Mouse (Mus musculus) left cerebral cortex, adult 2 months (tissue): ENCODE data around the gene Art3. TPM values are rescaled to one million over a fixed set of nuclear protein-coding genes. Genes with fewer than 3 reads are reported as not detected.

ENCODE experiments used
- DNase-seq, 2 experiments: peaks; one replicate each; pipeline ENCODE4 v3.0.0; 2021 to 2022; ENCODE audit warnings: low spot score in 2 of 2, mixed read lengths in 1 of 2; ENCODE audit errors: extremely low spot score in 1 of 2
- H3K27ac ChIP-seq: fragments of 200-600 bp; 2 replicates; pipeline ENCODE4 v1.8.1; 2022
- H3K4me3 ChIP-seq: fragments of 200-600 bp; 2 replicates; pipeline ENCODE4 v1.8.1; 2022
- CTCF ChIP-seq: fragments of 200-600 bp; IDR thresholded peaks from 2 replicates; pipeline ENCODE4 v1.8.1; 2022; ENCODE audit warnings: antibody characterized with exemption, mild to moderate bottlenecking, moderate library complexity
- intact Hi-C: fragments of 180-260 bp; cut with DNase I; formaldehyde crosslinking; loops from one replicate; pipeline ENCODE4 v1.15.1; 2025
- microRNA-seq, 2 experiments: library from miRNA; unstranded; fragments of <30 nt; microRNA quantifications; one replicate each; pipeline ENCODE4 v1.2.0; 2021
- total RNA-seq, 2 experiments: library from RNA; stranded (reverse); gene quantifications; 2 replicates each; pipeline ENCODE4 v1.2.3; 2021

The Art3 gene
- total RNA-seq, 2 experiments from 2014 or later: 3.8 to 7.5 TPM

DNA sequence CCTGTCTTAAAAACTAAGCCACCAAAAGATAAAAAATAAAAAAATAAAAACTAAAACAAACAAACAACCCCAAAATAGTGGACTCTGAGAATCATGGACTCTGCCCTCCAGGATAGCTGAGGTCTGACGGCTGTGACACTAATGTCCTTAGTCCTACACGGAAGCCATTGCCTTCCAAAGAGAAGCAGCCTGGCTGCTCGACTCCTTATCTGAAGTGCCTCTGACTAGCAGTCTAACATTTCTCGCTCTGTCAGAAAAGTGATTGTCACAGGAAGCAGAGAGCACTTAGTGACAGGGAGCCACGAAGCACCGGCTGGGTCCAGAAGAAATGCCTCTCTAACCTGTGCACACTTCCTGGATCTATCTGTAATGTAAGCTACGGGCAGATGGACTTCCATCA, 111.3 kb downstream of the Art3 start:
- TF ChIP-seq CTCF: no peak
- DNase-seq: no peak
- intact Hi-C loops: no loop called here
- Histone ChIP-seq H3K27ac (no peak overlapping the region), H3K4me3 (no peak overlapping the region)

DNA sequence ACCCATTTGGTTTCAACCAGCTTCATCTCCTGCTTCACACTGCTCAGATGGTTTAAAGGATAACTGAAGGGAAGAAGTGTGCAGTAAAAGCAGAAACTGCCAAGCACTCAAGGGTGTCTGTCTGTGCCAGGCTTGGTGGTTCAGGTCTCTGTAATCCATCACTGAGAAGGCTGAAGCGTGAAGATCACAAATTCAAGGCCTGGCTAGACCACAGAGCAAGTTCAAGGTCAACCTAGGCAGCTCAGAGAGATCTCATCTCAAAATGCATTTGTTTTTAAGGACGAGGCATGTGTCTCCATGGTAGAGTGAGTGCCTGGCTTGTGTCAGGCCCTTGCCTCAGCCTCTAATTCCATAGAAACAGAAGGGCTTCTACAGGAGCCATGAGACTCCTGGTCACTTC, 113.4 kb downstream of the Art3 start:
- H3K27ac ChIP-seq: no peak overlapping the region
- TF ChIP-seq CTCF: no peak
- no peak overlapping the region for H3K4me3 ChIP-seq
- no peak for DNase-seq
- intact Hi-C loops: no loop called here

DNA sequence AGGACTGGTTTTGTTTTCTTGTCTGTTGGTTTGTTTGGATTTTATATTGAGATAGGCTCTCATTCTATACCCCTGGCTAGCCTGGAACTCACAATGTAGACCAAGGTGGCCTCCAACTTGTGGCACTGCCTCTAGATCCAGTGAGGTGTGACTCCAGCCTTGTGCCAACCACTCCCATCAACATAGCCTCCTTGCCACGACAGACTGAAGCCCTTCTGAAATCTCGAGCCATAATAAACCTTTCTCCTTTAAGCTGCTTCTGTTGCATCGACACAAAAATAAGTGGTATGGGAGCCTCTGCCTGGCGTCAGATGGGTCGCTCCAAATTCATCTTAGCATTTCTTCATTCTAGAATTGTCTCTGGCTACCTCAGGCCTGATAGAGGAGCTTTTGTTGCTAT, 115.1 kb downstream of the Art3 start:
- no peak overlapping the region for H3K4me3 ChIP-seq

DNA sequence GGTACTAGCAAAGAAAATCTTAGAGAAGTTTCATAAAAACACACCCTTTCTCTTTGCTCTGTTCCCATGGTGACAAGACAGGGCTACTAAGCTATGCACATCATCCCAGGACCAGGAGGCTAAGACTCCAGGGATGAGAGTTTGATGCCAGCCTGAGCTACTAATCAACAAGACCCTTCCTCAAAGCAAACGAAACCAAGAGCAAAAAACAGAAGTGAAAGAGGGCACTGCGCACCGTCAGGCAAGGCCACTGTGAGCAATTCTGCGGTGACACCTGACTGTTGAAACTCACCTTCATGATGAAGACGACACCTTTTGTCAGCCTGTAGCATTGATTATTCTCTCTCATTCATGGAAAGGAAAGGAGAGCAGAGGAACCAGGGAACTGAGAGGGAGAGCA, 121.2 kb downstream of the Art3 start:
- Histone ChIP-seq H3K4me3 (no peak overlapping the region), H3K27ac (no peak overlapping the region)
- DNase-seq: no peak
- intact Hi-C loops: no loop called here
- no peak for TF ChIP-seq CTCF

More for the DNA sequence above, 115.1 kb downstream of the Art3 start:
- no peak for DNase-seq
- no peak overlapping the region for H3K27ac ChIP-seq
- TF ChIP-seq CTCF: no peak
- intact Hi-C loops: no loop called here

DNA sequence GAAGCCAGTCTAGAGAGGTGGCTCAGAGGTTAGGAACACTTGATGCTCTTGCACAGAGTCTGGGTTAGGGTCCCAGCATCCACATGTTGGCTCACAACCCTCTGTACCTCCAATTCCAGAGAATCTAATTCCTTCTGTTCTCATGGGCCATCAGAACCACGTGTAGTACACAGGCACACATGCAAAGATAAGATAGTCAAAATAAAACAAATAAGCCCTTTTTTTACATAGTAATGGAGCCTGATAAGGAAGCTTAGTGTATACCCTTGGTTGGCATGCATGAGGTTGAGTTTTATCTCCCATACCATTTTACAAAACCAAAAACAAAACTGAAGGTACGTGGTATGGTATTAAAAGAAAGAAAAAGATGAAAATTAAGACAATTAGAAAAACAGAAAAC, 125.8 kb downstream of the Art3 start:
- no peak for DNase-seq
- intact Hi-C loops: no loop called here
- Histone ChIP-seq H3K4me3 (no peak overlapping the region), H3K27ac (no peak overlapping the region)
- no peak for TF ChIP-seq CTCF

DNA sequence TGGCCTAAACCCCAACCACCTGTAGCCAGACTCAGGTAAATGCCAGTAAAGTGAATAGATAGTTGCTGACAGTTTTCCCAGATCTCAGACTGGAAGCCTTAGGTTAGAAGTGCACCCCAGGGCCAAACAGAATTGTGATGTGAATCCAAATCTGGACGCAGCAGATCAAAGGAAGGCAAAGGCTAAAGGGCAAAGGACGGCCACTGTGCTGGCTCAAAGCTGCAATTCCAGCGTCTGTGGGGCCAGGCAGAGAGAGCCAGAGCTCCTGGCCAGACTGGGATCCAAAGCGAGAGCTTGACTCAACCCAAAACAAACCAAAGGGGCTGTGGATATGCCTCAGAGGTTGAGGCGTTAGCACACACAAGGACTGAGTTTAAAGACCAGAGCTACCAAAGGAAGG, 127.1 kb downstream of the Art3 start:
- no peak for TF ChIP-seq CTCF
- H3K27ac ChIP-seq: no peak overlapping the region
- intact Hi-C loops: no loop called here

DNA sequence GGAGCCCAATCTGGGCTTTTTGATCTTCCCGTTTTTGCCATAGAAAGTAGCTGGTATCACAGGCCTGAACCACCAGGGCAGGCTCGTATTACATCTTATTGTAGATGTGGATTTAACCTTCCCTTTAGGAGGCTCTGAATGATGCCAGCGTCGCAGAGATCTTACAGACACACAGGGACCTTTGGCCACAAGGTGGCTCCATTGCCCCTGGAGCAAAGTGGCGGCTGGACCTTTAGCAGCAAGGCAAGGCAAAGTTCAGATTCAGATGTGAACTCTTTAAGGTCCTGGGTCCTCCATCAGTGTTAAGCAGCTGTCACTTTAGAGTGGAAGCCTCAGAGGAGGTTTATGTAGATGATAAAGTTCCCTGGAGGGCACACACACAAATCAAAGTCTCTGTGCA, 129.7 kb downstream of the Art3 start:
- intact Hi-C loops: loop anchor here (1.0 to 2.0 kb wide), 2 partner anchors 45 to 195 kb away; partner anchors contain the start of gene Scarb2
- TF ChIP-seq CTCF: peak; percentile 74
- peak; percentile 41 to 59 for DNase-seq
- H3K4me3 ChIP-seq: no peak overlapping the region
- H3K27ac ChIP-seq: no peak overlapping the region

More for the DNA sequence above, 127.1 kb downstream of the Art3 start:
- no peak overlapping the region for H3K4me3 ChIP-seq
- DNase-seq: no peak

Small RNAs within 50 kb of the gene (microRNA-seq; reads per million reads assigned to microRNA genes)
- 0 reads per million in 2 experiments for gene Mir6415

Other genes starting within 250 kb of the Art3 start
- gene G3bp2, start 248.1 kb upstream of the Art3 start, total RNA-seq: 100 to 1,000 TPM; 228 to 236 TPM
- gene Uso1, start 193.9 kb upstream of the Art3 start, total RNA-seq: 10 to 100 TPM; 79.1 to 84.0 TPM
- not detected for gene U90926, start 116.4 kb upstream of the Art3 start, total RNA-seq
- gene Ppef2, start 75.5 kb upstream of the Art3 start, total RNA-seq: under 1 TPM; 0.54 to 0.75 TPM
- 10 to 100 TPM; 38.6 to 40.1 TPM for gene Naaa, start 53.7 kb upstream of the Art3 start, total RNA-seq
- gene Sdad1, start 21.3 kb upstream of the Art3 start, total RNA-seq: 10 to 100 TPM; 21.2 to 21.8 TPM
- gene Cxcl9, start 3.7 kb upstream of the Art3 start, total RNA-seq: not detected
- not detected for gene Cxcl10, start 17.1 kb downstream of the Art3 start, total RNA-seq
- 10 to 100 TPM; 23.7 to 31.3 TPM for gene Nup54, start 103.4 kb downstream of the Art3 start, total RNA-seq
- 10 to 100 TPM; 82.6 to 91.9 TPM for gene Scarb2, start 175.0 kb downstream of the Art3 start, total RNA-seq
- not detected for gene Fam47e, start 223.2 kb downstream of the Art3 start, total RNA-seq